Mouse (Mus musculus): ENCODE results near the gene Ptpro.

DNA sequence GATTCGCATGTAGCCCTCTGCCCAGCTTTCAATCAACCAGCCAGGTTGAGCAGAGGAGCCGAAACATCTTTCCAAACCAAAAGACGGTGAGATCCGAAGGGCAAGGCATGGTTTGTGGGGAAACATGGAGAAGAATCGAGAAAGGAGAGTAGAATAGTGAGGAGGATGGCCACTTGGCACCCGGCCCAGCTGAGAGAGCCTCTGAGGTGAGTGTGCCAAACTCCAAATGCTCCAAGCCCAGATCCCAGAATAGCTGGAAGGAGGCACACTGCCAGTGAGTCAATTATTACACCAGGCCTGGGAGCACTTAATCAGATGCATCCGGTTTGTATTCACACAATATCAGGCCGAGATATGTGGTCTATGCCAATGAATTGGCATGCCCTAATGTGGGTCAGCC is 42.1 kb upstream of the Ptpro start:
- TF ChIP-seq CTCF (IDR thresholded peaks at IDR 0.05; ENCODE audit: borderline replicate concordance, control insufficient read depth, extremely low read depth, insufficient read depth, low read length, poor library complexity) (no peak), POLR2A (IDR thresholded peaks at IDR 0.05; ENCODE audit: control insufficient read depth, extremely low read depth, insufficient read depth, low read length, poor library complexity) (no peak)
